Mouse (Mus musculus) brain, embryonic 18.5 days (tissue): Measurements from ENCODE around the gene Dab1.

Experiments
- DNase-seq: peaks from one replicate; pipeline ENCODE4 v3.0.0-alpha.2; 2012; ENCODE audit warnings: low read depth, low spot score

The Dab1 gene

GRCm38 (mm10) chr4:104106299-104106698, 487.1 kb downstream of the Dab1 start:
- no peak for DNase-seq

GRCm38 (mm10) chr4:104111614-104112013, 492.5 kb downstream of the Dab1 start:
- DNase-seq: no peak

- DNase-seq: peak; percentile 74
Observed at GRCm38 (mm10) chr4:104113209-104114005, 494.2 kb downstream of the Dab1 start.

GRCm38 (mm10) chr4:104114006-104114361, 494.8 kb downstream of the Dab1 start:
- DNase-seq: peak; percentile 50

GRCm38 (mm10) chr4:104120108-104120507, 500.9 kb downstream of the Dab1 start:
- DNase-seq: no peak

GRCm38 (mm10) chr4:104121959-104122358, 502.8 kb downstream of the Dab1 start:
- DNase-seq: no peak

GRCm38 (mm10) chr4:104122364-104122763, 503.2 kb downstream of the Dab1 start:
- DNase-seq: no peak

GRCm38 (mm10) chr4:104153637-104154036, 534.5 kb downstream of the Dab1 start:
- DNase-seq: no peak

- DNase-seq: no peak
Observed at GRCm38 (mm10) chr4:104178067-104178466, 558.9 kb downstream of the Dab1 start.

GRCm38 (mm10) chr4:104186311-104186710, 567.2 kb downstream of the Dab1 start:
- no peak for DNase-seq

- DNase-seq: no peak
Observed at GRCm38 (mm10) chr4:104198635-104199034, 579.5 kb downstream of the Dab1 start.

- no peak for DNase-seq
Observed at GRCm38 (mm10) chr4:104201686-104202085, 582.5 kb downstream of the Dab1 start.

GRCm38 (mm10) chr4:104204047-104204446, 584.9 kb downstream of the Dab1 start:
- DNase-seq: no peak

- no peak for DNase-seq
Observed at GRCm38 (mm10) chr4:104206639-104207038, 587.5 kb downstream of the Dab1 start.

- DNase-seq: no peak
Observed at GRCm38 (mm10) chr4:104209081-104209480, 589.9 kb downstream of the Dab1 start.

GRCm38 (mm10) chr4:104210796-104211195, 591.6 kb downstream of the Dab1 start:
- DNase-seq: no peak

- DNase-seq: no peak
Observed at GRCm38 (mm10) chr4:104211531-104212455, 592.6 kb downstream of the Dab1 start.

- no peak for DNase-seq
Observed at GRCm38 (mm10) chr4:104214724-104215123, 595.6 kb downstream of the Dab1 start.

GRCm38 (mm10) chr4:104217336-104217735, 598.2 kb downstream of the Dab1 start:
- DNase-seq: no peak

- DNase-seq: no peak
Observed at GRCm38 (mm10) chr4:104218765-104219164, 599.6 kb downstream of the Dab1 start.

GRCm38 (mm10) chr4:104220099-104220498, 600.9 kb downstream of the Dab1 start:
- no peak for DNase-seq

- DNase-seq: no peak
Observed at GRCm38 (mm10) chr4:104229296-104229695, 610.1 kb downstream of the Dab1 start.

- no peak for DNase-seq
Observed at GRCm38 (mm10) chr4:104246506-104246905, 627.3 kb downstream of the Dab1 start.
